Mouse (Mus musculus) midbrain, embryonic 16.5 days (tissue): ENCODE results near the gene Surf4. TPM values are rescaled to one million over a fixed set of nuclear protein-coding genes. Genes with fewer than 3 reads are reported as not detected.
"Not testable (repeated sequence)": the region's sequence is repeated elsewhere in the genome, so short reads cannot be mapped to it uniquely, and the experiment has no call there.

Experiments used
- ATAC-seq: fragments of 200-750 bp; cut with Nextera tagmentation; 2 replicates; pipeline ENCODE4 v1.8.0; 2017; ENCODE audit warnings: moderate TSS enrichment
- H3K27ac ChIP-seq: fragments of 300-500 bp; sonication (generic); 2 replicates; pipeline ENCODE4 v1.5.1; 2014; ENCODE audit warnings: mild to moderate bottlenecking, low read length, mixed read lengths
- H3K27me3 ChIP-seq: fragments of 300-500 bp; sonication (generic); 2 replicates; pipeline ENCODE4 v1.6.1; 2014; ENCODE audit warnings: low read depth, low read length, mixed read lengths; ENCODE audit not compliant: control insufficient read depth, insufficient read depth
- H3K36me3 ChIP-seq: fragments of 300-500 bp; sonication (generic); 2 replicates; pipeline ENCODE4 v1.6.1; 2014; ENCODE audit warnings: mild to moderate bottlenecking, low read length, moderate library complexity, mixed read lengths; ENCODE audit not compliant: control insufficient read depth, insufficient read depth
- H3K4me1 ChIP-seq: fragments of 300-500 bp; sonication (generic); 2 replicates; pipeline ENCODE4 v1.6.1; 2014; ENCODE audit warnings: mild to moderate bottlenecking, low read length, mixed read lengths; ENCODE audit not compliant: control insufficient read depth, insufficient read depth
- H3K4me2 ChIP-seq: fragments of 300-500 bp; sonication (generic); 2 replicates; pipeline ENCODE4 v1.6.1; 2014; ENCODE audit warnings: mild to moderate bottlenecking, low read length, mixed read lengths
- H3K4me3 ChIP-seq: fragments of 300-500 bp; sonication (generic); 2 replicates; pipeline ENCODE4 v1.5.1; 2014; ENCODE audit warnings: low read depth, mild to moderate bottlenecking, low read length, moderate library complexity, mixed read lengths
- H3K9ac ChIP-seq: fragments of 300-500 bp; sonication (generic); 2 replicates; pipeline ENCODE4 v1.6.1; 2014; ENCODE audit warnings: low read depth, low read length, mixed read lengths
- H3K9me3 ChIP-seq: fragments of 300-500 bp; sonication (generic); replicated peaks from 2 replicates; pipeline ENCODE4 v1.6.1; 2014; ENCODE audit warnings: mild to moderate bottlenecking, low read length, mixed read lengths; ENCODE audit not compliant: control insufficient read depth, poor library complexity, severe bottlenecking
- WGBS: fragments of 180-500 bp; shearing (Covaris S2); extraction: QIAGEN DNeasy Blood & Tissue Kit; methylation state at CpG from one replicate; pipeline ENCODE4 v1.1.7; 2014; 5-methylcytosine and 5-hydroxymethylcytosine counted together
- polyA plus RNA-seq: library from polyadenylated mRNA; unstranded; fragments of >200 nt; fragmentation: Nextera tagmentation; extraction: Ambion mirVana; gene quantifications from 2 replicates; pipeline ENCODE4 v1.2.1, GENCODE M21; 2015

Gene Surf4
- polyA plus RNA-seq, 1 experiment from 2014 or later = 99.9 TPM

DNA sequence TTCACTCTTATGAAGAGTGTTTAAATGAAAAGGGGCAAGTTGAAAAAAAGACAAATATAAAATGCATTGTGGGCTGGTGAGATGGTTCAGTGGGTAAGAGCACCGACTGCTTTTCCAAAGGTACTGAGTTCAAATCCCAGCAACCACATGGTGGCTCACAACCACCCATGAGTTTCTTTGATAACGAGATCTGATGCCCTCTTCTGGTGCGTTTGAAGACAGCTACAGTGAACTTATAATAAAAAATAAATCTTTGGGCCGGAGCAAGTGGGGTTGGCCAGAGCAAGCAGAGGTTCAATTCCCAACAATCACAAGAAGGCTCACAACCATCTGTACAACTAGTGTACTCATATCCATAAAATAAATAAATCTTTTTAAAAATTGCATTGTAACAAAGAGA lies 37.8 kb downstream of the Surf4 start:
- Histone ChIP-seq H3K4me1 (peaks cover 1% of the 10 kb centered on the region; the same call in 1 of the 2 replicates), H3K4me3 (no peak overlapping the region), H3K27me3 (no peaks in the 10 kb centered on the region), H3K4me2 (no peak overlapping the region), H3K9me3 (no peaks in the 10 kb centered on the region), H3K9ac (no peak overlapping the region), H3K36me3 (peaks cover 42% of the 10 kb centered on the region), H3K27ac (no peak overlapping the region)
- WGBS = 90% methylated on average over 4 of the region's 4 CpGs
- no peak for ATAC-seq

- not testable (repeated sequence) for H3K27ac ChIP-seq, H3K27me3 ChIP-seq, H3K4me1 ChIP-seq, ATAC-seq, H3K4me3 ChIP-seq, H3K9ac ChIP-seq, H3K4me2 ChIP-seq, H3K36me3 ChIP-seq, H3K9me3 ChIP-seq
- 56% methylated on average over 4 of the region's 4 CpGs for WGBS
Observed at GRCm38 (mm10) chr2:26886170-26886569, 47.6 kb downstream of the Surf4 start.

GRCm38 (mm10) chr2:26885541-26885940 lies 48.2 kb downstream of the Surf4 start:
- H3K9me3 ChIP-seq, H3K36me3 ChIP-seq, H3K4me1 ChIP-seq, H3K9ac ChIP-seq, H3K27me3 ChIP-seq, H3K27ac ChIP-seq, H3K4me2 ChIP-seq, ATAC-seq, H3K4me3 ChIP-seq: not testable (repeated sequence)
- WGBS = 74% methylated on average over 2 of the region's 2 CpGs

- Histone ChIP-seq H3K4me3 (no peak overlapping the region), H3K27me3 (no peaks in the 10 kb centered on the region), H3K9ac (no peak overlapping the region), H3K4me2 (no peak overlapping the region), H3K36me3 (no peaks in the 10 kb centered on the region), H3K4me1 (no peaks in the 10 kb centered on the region), H3K9me3 (peaks cover 1% of the 10 kb centered on the region; the same call in 1 of the 2 replicates), H3K27ac (no peak overlapping the region)
- ATAC-seq = no peak
Observed at GRCm38 (mm10) chr2:26878571-26878970, 55.2 kb downstream of the Surf4 start.

DNA sequence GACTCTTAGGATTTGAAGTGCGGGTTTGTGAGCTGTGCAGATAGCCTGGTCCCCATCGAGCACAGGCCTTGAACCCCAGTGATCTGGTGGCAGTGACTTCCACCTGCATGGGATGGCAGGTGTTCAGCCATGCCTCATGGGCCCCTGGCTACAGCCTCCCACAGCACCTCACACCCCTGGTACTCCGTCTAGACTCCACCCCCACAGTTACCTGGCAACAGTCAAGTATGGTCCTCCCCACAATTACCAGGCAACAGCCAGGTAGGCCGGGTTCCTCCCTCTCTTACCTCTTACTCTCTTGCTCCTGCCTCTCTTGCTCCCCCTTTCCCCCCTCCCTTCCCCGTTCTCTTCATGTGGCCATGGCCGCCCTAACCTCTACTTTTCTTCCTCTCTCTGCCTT lies 63.1 kb downstream of the Surf4 start:
- no peak for ATAC-seq
- Histone ChIP-seq H3K27me3 (no peaks in the 10 kb centered on the region), H3K4me1 (no peaks in the 10 kb centered on the region), H3K4me3 (no peak overlapping the region), H3K27ac (no peak overlapping the region), H3K4me2 (no peak overlapping the region), H3K36me3 (no peaks in the 10 kb centered on the region), H3K9ac (no peak overlapping the region), H3K9me3 (no peaks in the 10 kb centered on the region)
- WGBS = 69% methylated on average over 6 of the region's 6 CpGs

Other genes starting within 250 kb of the Surf4 start
- not detected in 2 replicates for gene Abo, start 68.9 kb downstream of the Surf4 start, polyA plus RNA-seq
- gene Surf6, start 31.0 kb downstream of the Surf4 start, polyA plus RNA-seq = 30.7 and 32.6 TPM in 2 replicates
- gene Med22, start 23.3 kb downstream of the Surf4 start, polyA plus RNA-seq = 134 and 137 TPM in 2 replicates
- gene Rpl7a, start 23.2 kb downstream of the Surf4 start, polyA plus RNA-seq = 376 and 399 TPM in 2 replicates
- gene Surf2, start 17.6 kb downstream of the Surf4 start, polyA plus RNA-seq = 58.6 and 59.2 TPM in 2 replicates
- 90.1 and 97.5 TPM in 2 replicates for gene Surf1, start 17.4 kb downstream of the Surf4 start, polyA plus RNA-seq
- gene Stkld1, start 119 bp upstream of the Surf4 start, polyA plus RNA-seq = 0.38 and 0.41 TPM in 2 replicates
- gene Rexo4, start 30.5 kb upstream of the Surf4 start, polyA plus RNA-seq = 35.8 and 36.4 TPM in 2 replicates
- not detected in 2 replicates for gene Adamts13, start 39.5 kb upstream of the Surf4 start, polyA plus RNA-seq
- gene Cacfd1, start 76.0 kb upstream of the Surf4 start, polyA plus RNA-seq = 103 and 116 TPM in 2 replicates
- 9.8 and 12.8 TPM in 2 replicates for gene Slc2a6, start 94.1 kb upstream of the Surf4 start, polyA plus RNA-seq
- gene Mymk, start 138.3 kb upstream of the Surf4 start, polyA plus RNA-seq = 0.24 TPM in 1 of 2 replicates, not detected in the other
- gene Adamtsl2, start 145.5 kb upstream of the Surf4 start, polyA plus RNA-seq = 10.6 and 10.8 TPM in 2 replicates
- 5.0 and 8.1 TPM in 2 replicates for gene Fam163b, start 208.6 kb upstream of the Surf4 start, polyA plus RNA-seq
- gene Dbh, start 231.3 kb upstream of the Surf4 start, polyA plus RNA-seq = 0.36 and 0.88 TPM in 2 replicates